Mouse (Mus musculus): ENCODE data around the gene Gm37419. TPM values are rescaled to one million over a fixed set of nuclear protein-coding genes. Genes with fewer than 3 reads are reported as not detected.

Gm37419 gene
- polyA plus RNA-seq, 1 experiment, result not detected

DNA sequence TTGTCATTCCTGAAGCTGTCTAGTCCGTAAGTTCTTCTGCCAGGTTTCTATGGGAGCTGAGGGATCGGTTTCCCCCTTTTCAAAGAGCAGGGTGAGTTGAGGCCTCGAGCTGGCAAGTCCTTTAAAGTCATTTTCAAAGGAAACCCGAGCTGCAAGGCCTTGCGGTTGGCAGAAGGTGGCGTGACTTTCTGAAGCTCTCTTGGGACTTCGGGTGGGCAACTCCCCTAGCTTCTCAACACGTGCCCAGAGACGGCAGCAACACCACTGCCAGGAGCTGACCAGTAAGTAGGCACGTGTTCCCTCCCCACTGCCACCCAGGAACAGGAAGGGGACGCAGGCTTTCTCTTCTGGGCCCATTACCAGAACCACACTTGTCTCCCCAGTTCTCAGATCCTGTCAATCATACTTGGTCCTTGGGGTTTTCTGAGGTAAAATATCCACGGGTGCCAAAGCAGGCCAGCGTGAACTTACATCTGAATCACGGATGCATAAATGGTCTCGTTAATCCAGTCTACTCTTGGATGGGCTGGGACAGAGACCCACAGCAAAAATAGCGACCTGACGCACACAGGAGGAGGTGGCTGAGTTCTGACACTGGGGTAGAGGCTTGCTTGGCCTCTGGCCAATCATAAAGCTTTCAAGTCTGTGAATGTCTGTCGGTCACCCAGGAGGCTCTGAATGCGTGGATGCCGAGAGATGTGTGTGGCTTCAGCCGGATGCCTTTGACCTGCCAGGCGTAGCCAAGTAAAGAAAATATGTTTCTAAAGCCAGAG is 24.2 kb upstream of the Gm37419 start:
- peaks cover 6% of the 10 kb centered on the region; the same call in 1 of the 2 replicates for H3K9me3 ChIP-seq (ENCODE audit: control insufficient read depth, low read length)
- H3K4me1 ChIP-seq (ENCODE audit: control insufficient read depth), result no peaks in the 10 kb centered on the region
- H3K36me3 ChIP-seq (ENCODE audit: control insufficient read depth), result peaks cover 3% of the 10 kb centered on the region; the same call in 1 of the 2 replicates
- no peak overlapping the region for H3K4me3 ChIP-seq (replicated peaks)
- no peaks in the 10 kb centered on the region for H3K27me3 ChIP-seq (ENCODE audit: control insufficient read depth)
- TF ChIP-seq TAL1 (IDR thresholded peaks at IDR 0.05; ENCODE audit: low read length) (no peak), GATA1 (IDR thresholded peaks at IDR 0.05; ENCODE audit: low read length) (no peak)

DNA sequence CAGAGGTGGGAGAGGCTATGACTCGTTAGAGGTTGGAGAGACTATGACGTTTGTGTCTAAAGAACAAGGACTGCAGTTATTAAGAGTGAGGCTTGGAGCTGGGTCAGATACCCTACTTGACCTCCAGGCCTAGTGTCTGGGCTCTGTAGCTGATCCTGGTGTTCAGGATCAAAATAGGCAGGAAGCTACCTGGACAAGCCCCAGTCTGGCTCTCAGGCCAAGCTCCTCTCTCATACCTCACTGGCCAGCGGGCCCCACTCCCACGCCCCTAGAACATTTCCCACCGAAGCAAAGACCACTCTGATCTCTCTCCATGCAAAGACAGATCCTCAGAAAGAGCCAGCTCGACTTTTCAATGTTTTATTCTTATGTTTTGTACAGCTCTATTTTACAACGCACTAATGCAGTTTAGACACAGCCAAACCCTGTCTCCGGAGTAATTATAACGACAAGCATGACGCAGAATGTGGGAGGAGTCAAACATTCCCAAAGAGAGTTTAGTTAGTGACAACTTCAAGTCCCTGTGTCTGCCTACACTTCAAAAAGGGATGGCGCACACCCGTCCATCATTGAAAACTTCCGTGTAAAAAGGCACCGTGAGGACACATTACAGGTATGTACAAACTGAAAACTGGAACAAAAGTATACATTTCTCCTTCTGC is 23.4 kb upstream of the Gm37419 start:
- H3K4me3 ChIP-seq (replicated peaks), result no peak overlapping the region
- H3K4me1 ChIP-seq (ENCODE audit: control insufficient read depth), result no peaks in the 10 kb centered on the region
- TF ChIP-seq GATA1 (IDR thresholded peaks at IDR 0.05; ENCODE audit: low read length), result no peak
- TF ChIP-seq TAL1 (IDR thresholded peaks at IDR 0.05; ENCODE audit: low read length), result no peak
- H3K9me3 ChIP-seq (ENCODE audit: control insufficient read depth, low read length), result peaks cover 6% of the 10 kb centered on the region; the same call in 1 of the 2 replicates
- H3K27me3 ChIP-seq (ENCODE audit: control insufficient read depth), result no peaks in the 10 kb centered on the region
- H3K36me3 ChIP-seq (ENCODE audit: control insufficient read depth), result peaks cover 3% of the 10 kb centered on the region; the same call in 1 of the 2 replicates

DNA sequence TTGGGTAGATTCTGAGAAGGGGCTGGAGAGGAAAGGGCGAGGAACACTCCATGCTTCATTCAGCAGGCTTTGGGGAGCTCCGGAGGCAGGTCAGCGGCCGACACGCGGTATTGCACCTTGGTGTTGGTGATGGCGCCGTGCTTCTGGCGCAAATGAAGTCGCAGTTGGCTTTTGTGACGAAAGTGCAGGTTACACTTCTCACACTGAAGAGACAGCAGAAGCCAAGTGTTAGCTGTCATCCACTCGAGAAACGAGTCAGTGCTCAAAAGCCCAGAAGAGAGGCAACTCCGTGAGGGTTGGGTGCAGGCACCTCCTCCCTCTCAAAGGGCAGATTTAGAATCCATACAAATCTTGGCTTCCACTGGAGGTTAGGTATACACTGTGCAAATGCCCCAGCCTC is 22.2 kb upstream of the Gm37419 start:
- peaks cover 3% of the 10 kb centered on the region; the same call in 1 of the 2 replicates for H3K36me3 ChIP-seq (ENCODE audit: control insufficient read depth)
- no peaks in the 10 kb centered on the region for H3K27me3 ChIP-seq (ENCODE audit: control insufficient read depth)
- H3K4me1 ChIP-seq (ENCODE audit: control insufficient read depth), result no peaks in the 10 kb centered on the region
- peaks cover 6% of the 10 kb centered on the region; the same call in 1 of the 2 replicates for H3K9me3 ChIP-seq (ENCODE audit: control insufficient read depth, low read length)
- H3K4me3 ChIP-seq (replicated peaks), result no peak overlapping the region
- TF ChIP-seq TAL1 (IDR thresholded peaks at IDR 0.05; ENCODE audit: low read length), result no peak
- TF ChIP-seq GATA1 (IDR thresholded peaks at IDR 0.05; ENCODE audit: low read length), result no peak

DNA sequence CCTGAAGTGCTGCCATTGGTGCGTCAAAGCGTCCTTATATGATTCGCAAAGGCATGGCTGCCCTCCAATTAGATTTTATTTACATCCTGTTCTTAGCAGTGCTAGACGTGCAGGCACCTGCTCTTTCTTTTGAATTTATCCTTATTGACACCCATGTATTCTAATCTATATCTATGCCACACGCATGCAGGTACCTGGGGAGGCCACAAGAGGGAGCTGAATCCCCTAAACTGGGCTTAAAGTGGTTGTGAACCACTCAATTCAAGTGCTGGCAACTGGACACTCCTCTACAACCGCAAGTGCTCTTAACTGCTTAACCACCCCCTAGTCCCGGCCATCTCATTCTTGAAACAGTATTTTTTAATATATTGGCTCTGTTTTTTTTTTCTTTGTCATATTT is 21.0 kb upstream of the Gm37419 start:
- no peaks in the 10 kb centered on the region for H3K4me1 ChIP-seq (ENCODE audit: control insufficient read depth)
- H3K27me3 ChIP-seq (ENCODE audit: control insufficient read depth), result no peaks in the 10 kb centered on the region
- H3K36me3 ChIP-seq (ENCODE audit: control insufficient read depth), result peaks cover 3% of the 10 kb centered on the region; the same call in 1 of the 2 replicates
- no peak for TF ChIP-seq GATA1 (IDR thresholded peaks at IDR 0.05; ENCODE audit: low read length)
- TF ChIP-seq TAL1 (IDR thresholded peaks at IDR 0.05; ENCODE audit: low read length), result no peak
- no peak overlapping the region for H3K4me3 ChIP-seq (replicated peaks)
- peaks cover 6% of the 10 kb centered on the region; the same call in 1 of the 2 replicates for H3K9me3 ChIP-seq (ENCODE audit: control insufficient read depth, low read length)

DNA sequence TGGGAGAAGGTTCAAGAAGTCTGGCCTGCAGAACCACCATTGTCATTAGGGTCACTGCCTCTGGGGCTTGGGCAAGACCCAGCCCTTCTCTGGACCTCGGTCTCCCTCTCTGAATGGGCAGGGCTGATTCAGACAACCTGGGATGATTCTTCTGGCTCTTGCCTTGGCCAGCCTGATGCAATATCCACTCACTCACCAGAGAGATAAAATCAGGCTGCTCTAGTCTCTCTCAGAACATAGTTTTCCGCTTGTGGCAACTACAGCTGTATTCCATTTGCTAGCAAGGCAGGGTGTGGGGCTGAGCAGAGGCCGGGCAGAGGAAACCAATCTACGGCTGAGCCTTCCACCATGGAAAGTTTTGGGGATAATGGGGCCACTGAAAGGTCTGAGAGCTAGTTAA is 19.4 kb upstream of the Gm37419 start:
- TF ChIP-seq GATA1 (IDR thresholded peaks at IDR 0.05; ENCODE audit: low read length), result no peak
- TF ChIP-seq TAL1 (IDR thresholded peaks at IDR 0.05; ENCODE audit: low read length), result no peak
- Histone ChIP-seq H3K4me1 (ENCODE audit: control insufficient read depth) (no peaks in the 10 kb centered on the region), H3K36me3 (ENCODE audit: control insufficient read depth) (peaks cover 3% of the 10 kb centered on the region; the same call in 1 of the 2 replicates), H3K4me3 (replicated peaks) (no peak overlapping the region), H3K9me3 (ENCODE audit: control insufficient read depth, low read length) (peaks cover 6% of the 10 kb centered on the region; the same call in 1 of the 2 replicates), H3K27me3 (ENCODE audit: control insufficient read depth) (no peaks in the 10 kb centered on the region)

DNA sequence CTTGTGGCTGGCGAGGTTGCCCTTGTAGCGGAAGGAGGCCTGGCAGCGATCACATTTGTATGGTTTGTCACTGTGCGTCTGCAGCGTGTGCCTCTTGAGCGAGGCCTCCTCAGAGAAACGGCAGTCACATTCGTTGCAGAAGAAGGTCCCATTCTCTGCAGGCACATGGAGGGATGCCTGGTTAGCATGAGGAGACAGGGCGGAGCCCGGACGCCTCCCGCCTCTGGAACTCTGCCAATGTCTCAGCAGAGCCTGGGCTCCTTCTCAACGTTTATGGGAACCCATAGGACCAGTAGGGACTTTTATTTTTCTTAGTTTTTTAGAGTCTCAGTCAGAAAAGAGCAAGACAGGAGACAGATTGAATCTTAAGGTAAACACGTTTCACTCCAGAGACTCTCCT is 18.4 kb upstream of the Gm37419 start:
- H3K9me3 ChIP-seq (ENCODE audit: control insufficient read depth, low read length), result peaks cover 6% of the 10 kb centered on the region; the same call in 1 of the 2 replicates
- H3K4me1 ChIP-seq (ENCODE audit: control insufficient read depth), result no peaks in the 10 kb centered on the region
- H3K36me3 ChIP-seq (ENCODE audit: control insufficient read depth), result peaks cover 3% of the 10 kb centered on the region; the same call in 1 of the 2 replicates
- H3K4me3 ChIP-seq (replicated peaks), result no peak overlapping the region
- H3K27me3 ChIP-seq (ENCODE audit: control insufficient read depth), result no peaks in the 10 kb centered on the region
- no peak for TF ChIP-seq TAL1 (IDR thresholded peaks at IDR 0.05; ENCODE audit: low read length)
- no peak for TF ChIP-seq GATA1 (IDR thresholded peaks at IDR 0.05; ENCODE audit: low read length)

DNA sequence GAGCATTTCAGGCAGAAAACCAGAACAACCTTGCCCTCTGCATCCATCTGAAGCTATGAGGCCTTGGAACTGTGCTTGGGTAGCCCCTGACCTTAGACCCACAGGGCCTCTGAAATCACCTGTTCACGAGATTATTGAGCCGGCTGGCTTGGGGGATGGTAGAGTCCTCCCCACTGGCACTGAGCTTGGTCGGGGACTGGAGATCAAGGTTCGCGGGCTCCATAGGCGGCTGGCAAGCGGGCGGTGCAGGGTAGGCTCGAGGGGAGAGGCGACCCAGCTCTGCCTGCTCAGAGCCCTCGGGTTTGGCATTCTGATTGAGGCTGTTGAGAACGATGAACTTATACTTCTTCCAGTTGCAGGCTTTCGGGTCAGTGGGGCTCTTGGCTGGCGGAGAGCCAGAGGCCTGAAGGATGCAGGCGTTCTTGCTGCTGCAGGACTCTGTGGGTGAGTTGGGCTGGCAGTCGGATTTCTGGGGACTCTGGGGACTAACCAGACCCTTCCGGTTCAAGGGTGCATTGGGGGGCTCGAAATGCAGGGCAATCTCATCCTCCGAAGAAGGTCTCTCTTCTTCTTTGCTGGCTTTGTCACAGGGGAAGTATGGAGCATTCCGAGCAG is 16.0 kb upstream of the Gm37419 start:
- TF ChIP-seq GATA1 (IDR thresholded peaks at IDR 0.05; ENCODE audit: low read length), result no peak
- no peaks in the 10 kb centered on the region for H3K27me3 ChIP-seq (ENCODE audit: control insufficient read depth)
- no peaks in the 10 kb centered on the region for H3K4me1 ChIP-seq (ENCODE audit: control insufficient read depth)
- H3K36me3 ChIP-seq (ENCODE audit: control insufficient read depth), result peaks cover 3% of the 10 kb centered on the region; the same call in 1 of the 2 replicates
- H3K4me3 ChIP-seq (replicated peaks), result no peak overlapping the region
- peaks cover 6% of the 10 kb centered on the region; the same call in 1 of the 2 replicates for H3K9me3 ChIP-seq (ENCODE audit: control insufficient read depth, low read length)

DNA sequence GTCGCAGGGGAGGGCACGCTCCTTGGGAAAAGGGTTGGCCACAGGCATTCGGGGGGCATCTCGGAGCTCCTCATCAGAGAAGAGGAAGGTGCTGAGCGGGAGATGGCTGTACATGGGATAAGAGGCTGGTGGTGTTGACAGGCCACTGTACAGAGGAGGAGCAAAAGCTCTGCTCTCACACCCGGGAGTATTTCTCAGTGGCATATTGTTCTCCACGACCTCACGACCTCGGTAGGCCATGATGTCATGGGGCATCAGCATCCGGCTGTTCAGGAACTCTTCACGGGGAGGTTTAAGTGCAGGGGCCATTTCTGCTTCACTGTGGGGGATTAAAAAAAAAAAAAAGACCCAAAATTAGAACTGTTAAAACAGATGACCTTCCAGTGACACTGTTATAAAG is 15.4 kb upstream of the Gm37419 start:
- Histone ChIP-seq H3K36me3 (ENCODE audit: control insufficient read depth) (peaks cover 2% of the 10 kb centered on the region; the same call in 1 of the 2 replicates), H3K4me1 (ENCODE audit: control insufficient read depth) (no peaks in the 10 kb centered on the region), H3K27me3 (ENCODE audit: control insufficient read depth) (no peaks in the 10 kb centered on the region), H3K9me3 (ENCODE audit: control insufficient read depth, low read length) (peaks cover 3% of the 10 kb centered on the region; the same call in 1 of the 2 replicates), H3K4me3 (replicated peaks) (no peak overlapping the region)
- TF ChIP-seq GATA1 (IDR thresholded peaks at IDR 0.05; ENCODE audit: low read length) (no peak), TAL1 (IDR thresholded peaks at IDR 0.05; ENCODE audit: low read length) (no peak)
